Mouse (Mus musculus) olfactory bulb, adult 2 months (tissue): Measurements from ENCODE around the gene Sv2c. TPM values are rescaled to one million over a fixed set of nuclear protein-coding genes. Genes with fewer than 3 reads are reported as not detected.

Source experiments
- H3K27ac ChIP-seq: fragments of 200-500 bp; 2 replicates; pipeline ENCODE4 v1.5.1; 2012; ENCODE audit warnings: low read depth, low read length; ENCODE audit not compliant: insufficient read depth
- H3K4me1 ChIP-seq: fragments of 200-500 bp; 2 replicates; pipeline ENCODE4 v1.6.1; 2012; ENCODE audit warnings: low read length; ENCODE audit not compliant: control insufficient read depth, insufficient read depth
- H3K4me3 ChIP-seq: fragments of 200-500 bp; 2 replicates; pipeline ENCODE4 v1.5.1; 2012; ENCODE audit warnings: mild to moderate bottlenecking, low read depth, low read length, moderate library complexity; ENCODE audit not compliant: insufficient read depth
- CTCF ChIP-seq: fragments of 200-500 bp; IDR thresholded peaks from 2 replicates; pipeline ENCODE4 v1.5.1; 2012; ENCODE audit warnings: low read depth, mild to moderate bottlenecking, low read length, moderate library complexity; ENCODE audit not compliant: insufficient read depth
- POLR2A ChIP-seq: fragments of 200-500 bp; IDR thresholded peaks from 2 replicates; pipeline ENCODE4 v1.6.1; 2012; ENCODE audit warnings: mild to moderate bottlenecking, low read depth, low read length, moderate library complexity; ENCODE audit not compliant: insufficient read depth
- WGBS: fragments of 180-500 bp; shearing (Covaris S2); methylation state at CpG from one replicate; pipeline ENCODE4 v1.1.7; 2018; 5-methylcytosine and 5-hydroxymethylcytosine counted together
- polyA plus RNA-seq: library from polyadenylated mRNA; stranded (reverse); fragments of >200 nt; gene quantifications from 2 replicates; pipeline ENCODE4 v1.2.4, GENCODE M21; 2012; ENCODE audit warnings: low replicate concordance; ENCODE audit not compliant: missing spikeins, insufficient read depth, insufficient read length

Sv2c gene
- polyA plus RNA-seq, 1 experiment: not detected

DNA sequence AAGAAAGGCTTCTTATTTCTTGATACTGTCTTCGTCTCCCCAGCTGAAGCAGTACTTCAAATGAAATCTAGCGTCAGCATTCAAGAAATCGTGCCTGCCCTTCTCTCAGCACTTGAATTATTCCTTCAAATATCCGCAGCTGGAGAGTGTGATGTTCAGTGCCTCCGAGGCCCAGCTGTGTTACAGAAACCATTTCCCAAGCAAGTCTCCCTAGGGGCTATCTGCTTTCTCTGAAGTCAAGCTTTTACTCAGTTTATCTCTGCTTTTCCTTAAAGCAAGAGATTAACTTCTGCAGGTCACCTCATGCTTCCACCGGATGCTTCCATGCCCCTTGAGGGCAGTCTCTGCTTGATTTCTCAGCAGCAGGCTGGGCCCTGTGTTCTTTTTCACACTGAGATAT, 166.8 kb downstream of the Sv2c start:
- 81% methylated on average over 6 of the region's 6 CpGs for WGBS
- Histone ChIP-seq H3K4me1 (peaks cover 15% of the 10 kb centered on the region), H3K4me3 (no peak overlapping the region), H3K27ac (no peak overlapping the region)
- no peak for TF ChIP-seq POLR2A
- no peak for TF ChIP-seq CTCF

DNA sequence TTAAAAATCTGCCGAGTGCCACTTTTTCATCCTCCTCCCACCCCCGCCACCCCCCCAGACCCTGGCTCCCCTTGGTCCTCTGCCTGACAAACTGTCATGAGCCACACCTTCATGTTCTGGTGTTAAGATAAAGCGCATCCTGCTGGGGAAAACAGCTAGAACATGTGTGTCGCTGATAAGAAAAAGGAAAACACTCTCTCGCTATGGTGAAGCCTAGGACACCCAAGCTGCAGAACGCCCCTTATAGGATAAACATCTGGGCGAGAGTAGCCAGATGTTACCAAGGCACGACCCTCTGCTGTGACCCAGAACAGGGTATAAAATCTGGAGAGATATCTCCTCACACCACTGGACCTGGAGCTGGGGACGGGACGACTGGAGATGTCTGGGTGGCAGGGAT, 167.2 kb downstream of the Sv2c start:
- Histone ChIP-seq H3K27ac (no peak overlapping the region), H3K4me1 (peaks cover 15% of the 10 kb centered on the region), H3K4me3 (no peak overlapping the region)
- no peak for TF ChIP-seq POLR2A
- TF ChIP-seq CTCF: no peak
- 84% methylated on average over 10 of the region's 10 CpGs for WGBS

DNA sequence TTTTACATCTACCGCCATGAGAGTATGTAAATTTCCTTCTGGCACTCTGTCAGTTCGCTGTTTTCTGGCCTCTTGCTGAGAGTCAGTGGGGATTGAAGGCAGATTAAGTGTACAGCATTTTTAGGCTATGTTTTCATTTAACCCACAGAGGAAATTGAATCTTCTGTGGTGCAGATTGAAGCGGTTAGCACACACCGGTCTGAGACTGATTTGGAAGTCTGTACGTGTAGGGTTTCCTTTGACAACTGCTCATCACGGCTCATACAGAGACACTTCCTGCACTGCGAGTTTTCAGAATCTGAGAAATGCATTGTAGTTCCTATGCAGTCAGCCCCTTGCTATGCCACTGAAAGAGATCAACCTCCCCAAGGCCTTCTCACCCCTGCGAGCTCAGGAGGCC, 168.2 kb downstream of the Sv2c start:
- Histone ChIP-seq H3K27ac (no peak overlapping the region), H3K4me3 (no peak overlapping the region), H3K4me1 (peaks cover 15% of the 10 kb centered on the region)
- no peak for TF ChIP-seq CTCF
- 86% methylated on average over 8 of the region's 8 CpGs for WGBS

- TF ChIP-seq POLR2A (no peak), CTCF (no peak)
- WGBS: 92% methylated on average over 1 of the region's 1 CpGs
- H3K4me3 ChIP-seq: no peak overlapping the region
- H3K4me1 ChIP-seq: peaks cover 14% of the 10 kb centered on the region
- H3K27ac ChIP-seq: no peak overlapping the region
These were observed 168.7 kb downstream of the Sv2c start for GRCm38 (mm10) chr13:95963671-95964070.

DNA sequence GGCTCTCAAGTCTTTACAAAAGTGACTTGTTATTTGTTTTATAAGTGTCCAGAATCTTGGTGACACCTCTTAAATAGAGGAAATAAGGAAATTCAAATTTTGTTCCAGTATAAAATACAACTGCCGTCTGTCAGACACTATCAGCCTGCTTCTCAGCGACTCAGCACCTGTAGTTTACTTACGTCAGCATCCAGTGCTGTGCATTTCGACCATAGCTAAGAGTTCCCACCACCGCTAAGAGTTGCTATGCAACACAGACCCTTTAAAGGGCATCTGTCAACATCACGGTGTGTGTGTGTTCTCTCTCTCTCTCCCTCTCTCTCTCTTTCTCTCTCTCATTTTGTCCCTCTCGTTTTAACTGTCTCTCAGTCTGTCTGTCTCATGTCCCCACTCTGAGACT, 170.5 kb downstream of the Sv2c start:
- Histone ChIP-seq H3K4me1 (peaks cover 6% of the 10 kb centered on the region; the same call in 1 of the 2 replicates), H3K27ac (no peak overlapping the region), H3K4me3 (no peak overlapping the region)
- TF ChIP-seq CTCF (no peak), POLR2A (no peak)
- WGBS: 60% methylated on average over 7 of the region's 7 CpGs

DNA sequence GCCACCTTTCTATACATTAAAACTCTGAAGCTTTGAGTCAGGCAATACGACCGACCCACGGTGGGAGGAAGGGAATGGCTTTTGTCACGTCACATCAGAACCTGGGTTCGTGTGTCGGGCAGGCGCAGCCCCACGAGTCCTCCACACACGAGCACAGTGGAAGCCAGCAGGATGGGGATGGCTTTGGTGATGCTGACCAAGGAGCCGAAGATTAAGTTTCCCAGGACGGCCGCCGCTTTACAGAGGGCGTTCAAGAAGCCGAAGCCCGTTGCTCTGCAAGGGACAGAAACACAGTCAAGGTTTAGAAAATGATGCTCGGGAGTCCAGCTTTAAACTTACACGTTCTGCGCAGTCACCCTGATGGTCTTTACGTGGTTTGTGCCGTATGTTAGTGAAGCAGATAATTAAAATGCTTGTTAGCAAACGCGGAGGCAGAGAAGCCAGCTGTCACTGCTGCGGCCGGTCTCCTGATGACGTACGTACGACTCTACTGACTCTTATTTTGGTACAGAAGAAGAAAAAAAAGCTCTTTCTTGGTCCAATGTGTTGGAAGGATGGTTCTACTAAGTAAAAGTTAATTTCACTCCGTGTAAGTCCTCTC, 171.1 kb downstream of the Sv2c start:
- 29% methylated on average over 29 of the region's 29 CpGs for WGBS
- H3K27ac ChIP-seq: no peak overlapping the region

DNA sequence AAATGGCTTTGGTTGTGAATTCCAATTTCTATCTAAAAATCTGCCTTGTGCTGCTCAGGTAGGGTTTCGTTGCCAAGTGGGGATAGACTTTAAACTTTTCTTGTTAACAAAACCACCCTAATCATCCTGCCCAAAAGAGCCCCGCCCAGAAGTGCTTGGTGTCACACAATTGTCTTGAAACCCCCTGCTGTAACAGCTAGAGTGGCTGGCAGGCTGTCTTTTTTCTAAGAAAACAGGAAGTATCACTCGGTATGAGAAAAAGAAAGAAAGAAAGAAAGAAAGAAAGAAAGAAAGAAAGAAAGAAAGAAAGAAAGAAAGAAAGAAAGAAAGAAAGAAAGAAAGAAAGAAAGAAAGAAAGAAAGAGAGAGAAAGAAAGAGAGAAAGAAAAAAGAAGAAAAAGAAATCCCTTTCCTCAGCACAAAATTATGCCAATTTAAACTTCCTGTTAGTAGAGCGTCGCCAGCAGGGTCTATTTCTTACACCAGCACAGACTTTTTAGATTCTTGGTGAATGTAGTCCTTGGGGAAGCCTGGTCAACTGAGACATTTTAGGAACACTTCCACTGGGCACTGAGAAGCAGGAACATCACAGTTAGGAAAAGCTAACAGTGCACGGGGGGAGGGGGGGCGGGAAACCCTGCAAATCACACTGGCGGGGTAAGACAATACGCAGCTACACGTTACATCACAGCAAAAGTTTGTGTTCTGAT, 171.7 kb downstream of the Sv2c start:
- no peak for TF ChIP-seq POLR2A
- no peak for TF ChIP-seq CTCF
- Histone ChIP-seq H3K4me3 (peak overlapping the region; percentile 41; the same call in 1 of the 2 replicates), H3K27ac (no peak overlapping the region), H3K4me1 (peaks cover 3% of the 10 kb centered on the region; the same call in 1 of the 2 replicates)
- 35% methylated on average over 10 of the region's 10 CpGs for WGBS

More for the DNA sequence above, 171.1 kb downstream of the Sv2c start:
- Histone ChIP-seq H3K4me3 (peak overlapping the region; percentile 41), H3K4me1 (peaks cover 4% of the 10 kb centered on the region; the same call in 1 of the 2 replicates)
- TF ChIP-seq CTCF (no peak), POLR2A (no peak)

DNA sequence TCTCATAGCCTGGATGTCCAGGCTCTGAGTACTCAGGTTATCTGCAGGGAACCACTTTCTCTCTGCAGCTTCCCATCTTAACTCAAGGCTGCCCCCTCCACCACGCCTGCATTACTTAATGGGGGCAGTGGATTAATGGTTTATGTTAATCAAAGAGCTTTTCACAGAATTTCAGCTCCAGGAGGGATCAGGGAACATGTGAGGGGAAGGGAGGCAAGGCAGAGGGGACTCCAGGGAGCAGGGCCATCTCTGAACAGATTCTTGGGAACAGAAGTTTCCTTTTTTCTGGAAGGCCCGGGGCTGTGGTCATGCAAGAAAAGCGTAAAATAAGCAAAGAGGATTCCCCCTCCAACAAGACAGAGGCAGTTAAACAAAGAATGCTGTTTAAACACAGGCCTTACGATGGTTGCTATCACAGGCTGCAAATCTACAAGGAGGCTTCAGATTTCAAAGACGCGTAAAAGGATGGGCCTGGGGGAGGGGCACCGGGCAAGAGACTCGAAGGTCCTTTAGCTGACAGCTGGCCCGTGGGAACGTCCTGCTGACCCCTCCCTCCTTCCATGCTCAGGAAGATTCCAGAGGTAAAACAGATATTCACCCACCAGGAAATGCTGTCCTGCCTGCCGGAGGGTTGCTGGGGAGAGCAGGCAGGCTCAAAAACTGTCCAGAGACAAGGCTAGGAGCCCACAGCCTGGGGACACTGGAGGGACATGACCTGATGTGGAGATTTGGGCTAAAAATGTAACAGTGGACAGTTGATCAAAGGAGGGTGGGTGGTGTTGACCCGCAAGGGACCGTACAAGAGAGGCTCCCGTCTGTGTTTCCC, 172.5 kb downstream of the Sv2c start:
- Histone ChIP-seq H3K27ac (no peak overlapping the region), H3K4me1 (peaks cover 3% of the 10 kb centered on the region; the same call in 1 of the 2 replicates), H3K4me3 (no peak overlapping the region)
- 52% methylated on average over 14 of the region's 14 CpGs for WGBS
- TF ChIP-seq POLR2A (no peak), CTCF (no peak)

GRCm38 (mm10) chr13:95957134-95957533, 175.2 kb downstream of the Sv2c start:
- H3K4me3 ChIP-seq: no peak overlapping the region
- TF ChIP-seq CTCF (no peak), POLR2A (no peak)
- 76% methylated on average over 10 of the region's 10 CpGs for WGBS
- H3K4me1 ChIP-seq: peaks cover 3% of the 10 kb centered on the region; the same call in 1 of the 2 replicates
- no peak overlapping the region for H3K27ac ChIP-seq
